Mouse (Mus musculus) forebrain, embryonic 16.5 days (tissue): ENCODE results near the gene Prdx2. TPM values are rescaled to one million over a fixed set of nuclear protein-coding genes. Genes with fewer than 3 reads are reported as not detected.

ENCODE experiments used
- ATAC-seq: fragments of 200-750 bp; cut with Nextera tagmentation; 2 replicates; pipeline ENCODE4 v1.8.0; 2017; ENCODE audit warnings: mild to moderate bottlenecking, moderate library complexity
- H3K27ac ChIP-seq: fragments of 300-500 bp; sonication (generic); 2 replicates; pipeline ENCODE4 v1.5.1; 2014; ENCODE audit warnings: low read length, control low read depth
- H3K27me3 ChIP-seq: fragments of 300-500 bp; sonication (generic); replicated peaks from 2 replicates; pipeline ENCODE4 v1.6.1; 2014; ENCODE audit warnings: low read length; ENCODE audit not compliant: control insufficient read depth, insufficient read depth
- H3K36me3 ChIP-seq: fragments of 300-500 bp; sonication (generic); 2 replicates; pipeline ENCODE4 v1.6.1; 2014; ENCODE audit not compliant: control insufficient read depth, insufficient read depth
- H3K4me1 ChIP-seq: fragments of 300-500 bp; sonication (generic); replicated peaks from 2 replicates; pipeline ENCODE4 v1.6.1; 2014; ENCODE audit warnings: low read length; ENCODE audit not compliant: control insufficient read depth, insufficient read depth
- H3K4me2 ChIP-seq: fragments of 300-500 bp; sonication (generic); 2 replicates; pipeline ENCODE4 v1.6.1; 2014; ENCODE audit warnings: mild to moderate bottlenecking, low read length, control low read depth
- H3K4me3 ChIP-seq: fragments of 300-500 bp; sonication (generic); replicated peaks from 2 replicates; pipeline ENCODE4 v1.5.1; 2014; ENCODE audit warnings: mild to moderate bottlenecking, low read length, control low read depth
- H3K9ac ChIP-seq: fragments of 300-500 bp; sonication (generic); replicated peaks from 2 replicates; pipeline ENCODE4 v1.6.1; 2014; ENCODE audit warnings: low read depth, low read length, control low read depth
- H3K9me3 ChIP-seq: fragments of 300-500 bp; sonication (generic); 2 replicates; pipeline ENCODE4 v1.6.1; 2016; ENCODE audit warnings: low read length; ENCODE audit not compliant: control insufficient read depth
- WGBS: fragments of 180-500 bp; shearing (Covaris S2); extraction: QIAGEN DNeasy Blood & Tissue Kit; methylation state at CpG from one replicate; pipeline ENCODE4 v1.1.7; 2014; 5-methylcytosine and 5-hydroxymethylcytosine counted together
- polyA plus RNA-seq: library from polyadenylated mRNA; unstranded; fragments of >200 nt; fragmentation: Nextera tagmentation; extraction: Ambion mirVana; gene quantifications from 2 replicates; pipeline ENCODE4 v1.2.1, GENCODE M21; 2015

Gene Prdx2
- polyA plus RNA-seq, 1 experiment from 2014 or later = 1,394 TPM

DNA sequence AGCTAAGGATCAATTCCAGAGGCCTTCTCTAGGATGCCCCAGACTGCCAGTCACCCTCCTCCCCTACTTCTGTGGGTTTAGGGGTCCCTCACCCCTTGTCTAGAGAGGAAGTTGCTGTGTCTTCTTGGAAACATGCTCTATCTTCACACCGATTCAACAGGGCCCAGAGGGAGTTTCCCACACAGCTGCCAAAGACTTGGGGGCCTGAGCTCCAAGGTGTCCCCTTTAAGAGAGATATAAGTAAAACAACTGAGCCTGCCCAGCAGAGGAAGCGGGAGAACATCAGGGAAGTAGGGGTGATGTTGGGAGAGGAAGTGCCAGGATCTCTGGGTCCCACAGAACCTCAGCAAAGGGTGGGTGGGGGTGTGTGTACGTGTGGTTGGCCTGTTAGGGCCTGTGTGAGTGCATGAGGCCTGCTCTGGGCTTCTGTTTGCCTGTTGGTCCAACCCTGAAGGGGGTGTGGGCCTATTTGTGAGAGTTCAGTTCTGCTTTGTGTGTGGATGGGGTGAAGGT is 13.2 kb downstream of the Prdx2 start:
- no peak overlapping the region for H3K4me2 ChIP-seq
- no peak overlapping the region for H3K9ac ChIP-seq
- H3K4me3 ChIP-seq = no peak overlapping the region
- WGBS = 73% methylated on average over 3 of the region's 3 CpGs
- no peak for ATAC-seq
- H3K27me3 ChIP-seq = peaks cover 18% of the 10 kb centered on the region; the same call in 1 of the 2 replicates
- no peak overlapping the region for H3K27ac ChIP-seq
- H3K36me3 ChIP-seq = no peaks in the 10 kb centered on the region
- no peaks in the 10 kb centered on the region for H3K9me3 ChIP-seq
- H3K4me1 ChIP-seq = peaks cover 56% of the 10 kb centered on the region

DNA sequence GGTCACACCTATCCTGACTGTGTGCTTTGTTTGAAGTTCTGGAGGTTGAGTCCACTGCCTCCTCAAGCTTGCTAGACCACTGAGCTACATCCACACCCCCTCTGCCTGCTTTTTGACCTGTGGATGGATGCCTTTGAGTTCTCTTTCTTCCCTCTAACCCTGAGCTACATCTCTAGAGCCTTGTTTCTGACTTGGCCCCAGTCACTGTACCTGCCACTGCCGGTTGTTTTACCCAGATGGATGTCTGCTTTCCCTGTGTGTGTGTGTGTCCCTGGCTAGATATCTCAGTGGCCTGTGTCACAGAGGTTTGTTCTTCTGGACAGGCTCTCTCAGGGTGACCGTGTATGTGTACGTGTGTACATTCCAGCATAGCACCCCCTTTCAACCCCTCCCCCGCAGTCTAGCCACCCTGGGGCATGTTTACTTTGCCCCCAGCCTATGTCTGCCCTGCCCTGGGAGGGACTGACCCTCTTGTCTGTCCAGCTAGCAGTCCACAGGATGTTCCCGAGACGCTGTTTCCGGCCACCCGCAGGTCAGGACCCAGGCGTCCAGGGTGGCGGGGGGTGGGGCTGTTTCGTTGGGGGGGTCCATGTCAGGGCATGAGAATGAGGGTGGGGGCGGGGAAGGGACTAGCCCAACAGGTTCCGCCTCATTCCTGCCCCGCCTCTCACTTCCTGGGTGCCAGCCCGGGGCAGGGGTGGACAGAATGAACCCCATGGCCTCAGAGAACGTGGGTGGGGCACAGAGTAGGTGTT is 15.1 kb downstream of the Prdx2 start:
- Histone ChIP-seq H3K9ac (peak overlapping the region; percentile 62; the same call in 1 of the 2 replicates), H3K36me3 (no peaks in the 10 kb centered on the region), H3K9me3 (no peaks in the 10 kb centered on the region), H3K4me3 (no peak overlapping the region; the same call in 1 of the 2 replicates), H3K27me3 (peaks cover 12% of the 10 kb centered on the region; the same call in 1 of the 2 replicates), H3K27ac (0 out of 2 replicates have a peak overlapping the region, but pooled peaks have one; percentile 12), H3K4me2 (peak overlapping the region; percentile 95), H3K4me1 (peaks cover 41% of the 10 kb centered on the region)
- WGBS = 18% methylated on average over 16 of the region's 16 CpGs
- ATAC-seq = no peak

DNA sequence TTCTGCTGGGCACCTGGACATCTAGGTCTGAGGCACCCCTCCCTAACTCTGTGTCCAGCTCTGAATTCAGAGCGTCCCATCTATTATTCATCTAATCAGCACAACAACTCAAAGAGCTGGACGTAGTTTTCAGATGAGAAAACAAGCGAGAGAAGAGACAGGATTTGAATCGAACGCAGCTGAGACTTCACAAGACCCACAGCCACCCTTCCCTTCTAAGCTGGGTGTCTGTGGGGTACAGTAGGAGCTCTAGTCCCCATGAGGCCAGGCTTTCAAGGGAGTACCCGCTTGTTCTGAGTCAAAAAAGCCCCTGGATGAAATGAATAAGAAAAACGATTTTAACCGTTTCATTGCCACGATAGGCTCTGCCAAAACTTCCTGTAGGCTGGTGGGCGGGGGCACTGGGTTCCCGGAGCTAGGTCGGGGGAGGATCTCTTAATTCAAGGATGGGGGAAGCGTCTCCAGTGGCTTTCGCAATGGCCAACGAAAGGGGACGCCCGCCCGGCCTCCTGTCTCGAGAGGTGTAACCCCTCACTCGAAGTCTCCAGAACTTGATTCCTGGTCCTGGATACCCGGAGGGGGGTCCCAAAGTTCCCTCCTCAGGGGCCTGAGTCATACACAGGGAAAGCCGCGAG is 15.8 kb downstream of the Prdx2 start:
- H3K27me3 ChIP-seq = peaks cover 12% of the 10 kb centered on the region; the same call in 1 of the 2 replicates
- H3K4me1 ChIP-seq = peaks cover 37% of the 10 kb centered on the region
- H3K4me3 ChIP-seq = peak overlapping the region; percentile 51
- peak overlapping the region; percentile 62 for H3K9ac ChIP-seq
- no peaks in the 10 kb centered on the region for H3K36me3 ChIP-seq
- WGBS = 2% methylated on average over 23 of the region's 23 CpGs
- H3K9me3 ChIP-seq = no peaks in the 10 kb centered on the region
- peak overlapping the region; percentile 75 for H3K27ac ChIP-seq
- H3K4me2 ChIP-seq = peak overlapping the region; percentile 95
- ATAC-seq = no peak

DNA sequence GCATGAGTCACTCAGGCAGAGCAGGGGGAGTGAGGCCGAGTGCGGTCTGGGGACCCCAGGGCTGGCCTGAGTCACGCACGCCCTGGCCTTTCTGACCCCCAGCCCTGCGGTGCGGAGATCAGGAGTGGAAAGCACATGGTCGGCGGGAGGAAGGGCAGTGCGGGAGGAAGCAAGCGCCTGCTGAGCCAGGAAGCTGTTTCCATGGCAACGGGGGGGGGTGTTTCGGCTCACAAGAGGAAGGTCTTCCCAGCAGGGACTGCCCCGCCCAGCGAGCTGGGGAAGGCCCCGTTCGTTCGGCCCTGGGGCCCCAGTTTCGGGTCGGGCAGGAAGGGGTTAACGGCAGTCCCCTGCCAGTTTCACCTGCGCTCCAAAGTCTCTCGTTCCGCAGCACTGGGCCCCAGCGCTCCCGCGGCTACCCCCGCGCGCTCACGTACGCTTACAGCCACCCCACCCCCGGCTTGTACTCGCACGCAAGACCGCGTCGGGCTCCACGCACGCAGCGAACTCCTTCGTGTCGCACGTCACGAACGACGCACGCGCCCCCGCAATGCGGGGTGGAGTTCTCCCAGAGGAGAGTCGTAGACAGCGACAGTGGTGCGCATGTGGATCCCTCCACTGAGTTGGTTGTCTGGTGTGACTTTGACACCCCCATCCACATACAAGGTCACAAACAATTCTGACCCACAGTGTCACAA is 16.4 kb downstream of the Prdx2 start:
- peak overlapping the region; percentile 95 for H3K4me2 ChIP-seq
- H3K36me3 ChIP-seq = no peaks in the 10 kb centered on the region
- H3K27me3 ChIP-seq = peaks cover 10% of the 10 kb centered on the region; the same call in 1 of the 2 replicates
- peaks cover 36% of the 10 kb centered on the region for H3K4me1 ChIP-seq
- no peaks in the 10 kb centered on the region for H3K9me3 ChIP-seq
- H3K9ac ChIP-seq = peak overlapping the region; percentile 62
- peak overlapping the region; percentile 75 for H3K27ac ChIP-seq
- under 1% methylated on average over 53 of the region's 53 CpGs for WGBS
- H3K4me3 ChIP-seq = peak overlapping the region; percentile 51
- peak; percentile 70 for ATAC-seq

DNA sequence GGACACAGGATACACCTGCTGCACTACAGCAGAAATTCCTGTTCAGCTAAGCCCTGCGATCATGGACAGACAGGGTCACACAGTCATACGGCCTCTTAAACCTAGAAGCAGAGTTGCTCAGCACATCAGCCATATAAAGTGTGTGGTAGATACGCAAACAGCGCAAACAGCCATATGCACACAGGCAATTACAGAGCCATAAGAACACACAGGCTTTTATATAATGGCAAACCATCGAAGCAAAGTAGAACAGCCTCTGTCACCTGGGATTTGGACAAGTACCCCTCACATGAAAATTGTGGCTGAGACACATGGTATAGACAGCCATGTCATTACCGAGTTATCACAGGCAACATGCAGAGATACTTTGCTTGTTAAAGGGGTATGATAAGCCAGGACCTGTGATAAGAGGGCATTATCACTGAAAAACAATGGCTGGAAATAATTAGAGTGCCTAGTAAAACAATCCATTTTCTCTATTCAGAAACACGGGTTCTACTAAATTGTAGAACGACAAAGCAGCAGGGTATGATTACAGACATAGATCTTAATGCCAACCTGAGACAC is 17.1 kb downstream of the Prdx2 start:
- 31% methylated on average over 8 of the region's 8 CpGs for whole genome bisulfite sequencing
- peak overlapping the region; percentile 51 for H3K4me3 ChIP-seq
- no peaks in the 10 kb centered on the region for H3K36me3 ChIP-seq
- peak overlapping the region; percentile 95 for H3K4me2 ChIP-seq
- peak overlapping the region; percentile 75 for H3K27ac ChIP-seq
- no peaks in the 10 kb centered on the region for H3K9me3 ChIP-seq
- peaks cover 10% of the 10 kb centered on the region; the same call in 1 of the 2 replicates for H3K27me3 ChIP-seq
- peak overlapping the region; percentile 62; the same call in 1 of the 2 replicates for H3K9ac ChIP-seq
- ATAC-seq = no peak; the same call in 1 of the 2 replicates
- peaks cover 33% of the 10 kb centered on the region for H3K4me1 ChIP-seq

DNA sequence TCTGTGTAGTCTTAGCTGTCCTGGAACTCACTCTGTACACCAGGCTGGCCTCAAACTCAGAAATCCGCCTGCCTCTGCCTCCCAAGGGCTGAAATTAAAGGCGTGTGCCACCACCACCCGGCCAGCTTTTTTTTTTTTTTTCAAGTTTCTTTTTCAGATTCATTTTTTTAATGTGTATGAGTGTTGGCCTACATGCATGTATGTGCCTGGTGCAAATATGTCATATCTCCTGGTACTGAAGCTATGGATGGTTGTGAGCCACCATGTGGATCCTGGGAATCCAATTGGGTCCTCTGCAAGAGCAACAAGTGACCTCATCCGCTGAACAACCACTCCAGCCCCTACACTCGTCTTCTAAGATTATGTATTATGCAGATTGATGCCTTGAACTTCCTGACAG is 18.0 kb downstream of the Prdx2 start:
- WGBS = 80% methylated on average over 5 of the region's 5 CpGs
- peaks cover 33% of the 10 kb centered on the region for H3K4me1 ChIP-seq
- no peak overlapping the region for H3K9ac ChIP-seq

DNA sequence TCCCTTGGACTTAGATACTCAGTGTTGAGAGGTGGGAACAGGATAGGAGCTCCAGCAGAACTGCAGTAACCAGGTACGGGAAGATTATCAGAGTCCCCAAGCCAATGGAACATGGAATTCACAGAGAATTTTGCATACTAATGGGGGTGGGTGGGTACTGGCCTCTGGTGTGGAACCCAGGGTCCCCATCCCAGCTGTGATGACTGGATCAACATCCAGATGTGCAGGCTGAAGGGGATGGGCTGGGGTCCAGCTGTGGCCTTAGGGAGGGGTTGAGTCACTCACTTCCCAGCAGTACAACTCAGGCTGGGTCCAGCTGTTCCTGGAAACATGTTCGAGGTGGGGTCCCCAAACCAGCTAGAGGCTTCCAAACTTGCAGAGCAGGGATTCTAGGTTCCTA is 18.5 kb downstream of the Prdx2 start:
- H3K9ac ChIP-seq = no peak overlapping the region
- H3K27me3 ChIP-seq = peaks cover 10% of the 10 kb centered on the region; the same call in 1 of the 2 replicates
- no peaks in the 10 kb centered on the region for H3K36me3 ChIP-seq
- ATAC-seq = no peak
- H3K4me3 ChIP-seq = no peak overlapping the region
- H3K4me1 ChIP-seq = peaks cover 33% of the 10 kb centered on the region
- H3K9me3 ChIP-seq = no peaks in the 10 kb centered on the region
- no peak overlapping the region for H3K27ac ChIP-seq
- no peak overlapping the region for H3K4me2 ChIP-seq
- WGBS = 73% methylated on average over 2 of the region's 2 CpGs

More for the DNA sequence above, 18.0 kb downstream of the Prdx2 start:
- Histone ChIP-seq H3K36me3 (no peaks in the 10 kb centered on the region), H3K4me2 (no peak overlapping the region), H3K27me3 (peaks cover 10% of the 10 kb centered on the region; the same call in 1 of the 2 replicates), H3K9me3 (no peaks in the 10 kb centered on the region), H3K27ac (no peak overlapping the region), H3K4me3 (no peak overlapping the region)
- no peak for ATAC-seq

DNA sequence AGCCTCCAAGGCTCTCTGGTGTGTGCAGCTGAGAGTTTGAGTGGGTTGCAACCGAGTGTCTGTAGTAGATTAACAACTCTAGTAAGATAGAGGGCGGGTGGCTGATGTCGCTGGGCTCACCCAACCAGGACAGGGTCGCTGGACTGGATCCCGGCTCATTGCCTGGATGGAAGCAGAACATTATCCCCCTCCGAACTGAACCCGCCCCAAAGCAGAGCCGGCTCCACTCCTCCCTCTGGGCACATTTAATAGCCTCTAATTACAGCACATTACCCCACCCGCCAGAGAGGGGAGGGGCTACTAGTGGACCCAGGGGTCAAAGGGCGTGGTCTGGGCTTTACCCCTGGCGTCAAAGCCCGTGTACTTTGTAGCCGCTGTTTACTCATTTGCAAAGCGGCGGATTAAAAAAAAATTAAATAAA is 19.9 kb downstream of the Prdx2 start:
- 12% methylated on average over 15 of the region's 15 CpGs for WGBS
- Histone ChIP-seq H3K4me3 (no peak overlapping the region), H3K27me3 (peaks cover 10% of the 10 kb centered on the region; the same call in 1 of the 2 replicates), H3K9ac (0 out of 2 replicates have a peak overlapping the region, but pooled peaks have one; percentile 26), H3K36me3 (no peaks in the 10 kb centered on the region), H3K27ac (no peak overlapping the region), H3K9me3 (no peaks in the 10 kb centered on the region), H3K4me1 (peaks cover 33% of the 10 kb centered on the region), H3K4me2 (peak overlapping the region; percentile 97)
- no peak for ATAC-seq
